Mouse (Mus musculus) c-Kit-positive CD71-positive TER-119-positive erythroid progenitor cells, embryonic 14.5 days (primary cell): ENCODE measurements at regions not wholly inside any gene's neighbourhood (a gene's known extent, or its start where the extent isn't known, plus 50 kb on each side); places are given as distances from the start of the nearest gene placed in this dataset.
"Not testable (repeated sequence)": the region's sequence is repeated elsewhere in the genome, so short reads cannot be mapped to it uniquely, and the experiment has no call there.

Experiments used
- DNase-seq: peaks from one replicate; pipeline ENCODE4 v3.0.0-alpha.2; 2013; ENCODE audit warnings: low spot score

- no peak for DNase-seq
Measured at GRCm38 (mm10) chr17:59179018-59179417, 165.8 kb upstream of the Nudt12 start.

- DNase-seq: peak; percentile 0
Measured at GRCm38 (mm10) chr17:59156345-59156744, 143.2 kb upstream of the Nudt12 start.

- no peak for DNase-seq
Measured at GRCm38 (mm10) chr17:59143760-59144157, 130.6 kb upstream of the Nudt12 start.

- DNase-seq: no peak
Measured at GRCm38 (mm10) chr17:59142995-59143759, 130.0 kb upstream of the Nudt12 start.

GRCm38 (mm10) chr17:59138791-59139190, 125.6 kb upstream of the Nudt12 start:
- DNase-seq: no peak

GRCm38 (mm10) chr17:59099376-59099775, 86.2 kb upstream of the Nudt12 start:
- peak; percentile 18 for DNase-seq

- not testable (repeated sequence) for DNase-seq
Measured at GRCm38 (mm10) chr17:59076846-59077245, 63.7 kb upstream of the Nudt12 start.

GRCm38 (mm10) chr17:59076361-59076760, 63.2 kb upstream of the Nudt12 start:
- DNase-seq: not testable (repeated sequence)
